Mouse (Mus musculus) ES-Bruce4 (cell line): Measurements from ENCODE around the gene Arhgef26. TPM values are rescaled to one million over a fixed set of nuclear protein-coding genes. Genes with fewer than 3 reads are reported as not detected.
A peak's percentile ranks its signal among the peaks of the same experiment; 100 is the strongest.

Source experiments
- H3K27ac ChIP-seq: 2 replicates; pipeline ENCODE4 v1.5.1; 2012; ENCODE audit warnings: low read length, inconsistent platforms; ENCODE audit not compliant: insufficient read depth
- H3K27me3 ChIP-seq: 2 replicates; pipeline ENCODE4 v1.6.1; 2012; ENCODE audit warnings: mild to moderate bottlenecking, low read length, inconsistent platforms; ENCODE audit not compliant: control insufficient read depth, poor library complexity, insufficient read depth, severe bottlenecking
- H3K36me3 ChIP-seq: 2 replicates; pipeline ENCODE4 v1.6.1; 2012; ENCODE audit warnings: inconsistent platforms, mild to moderate bottlenecking, low read length, moderate library complexity; ENCODE audit not compliant: control insufficient read depth, poor library complexity, insufficient read depth, severe bottlenecking
- H3K4me1 ChIP-seq: one replicate; pipeline ENCODE4 v1.8.1; 2011; ENCODE audit warnings: low read length; ENCODE audit not compliant: control insufficient read depth, insufficient read depth
- H3K4me3 ChIP-seq: 2 replicates; pipeline ENCODE4 v1.5.1; 2011; ENCODE audit warnings: low read depth, mild to moderate bottlenecking, low read length
- H3K9ac ChIP-seq: 2 replicates; pipeline ENCODE4 v1.6.1; 2012; ENCODE audit warnings: low read depth, mild to moderate bottlenecking, inconsistent platforms; ENCODE audit not compliant: poor library complexity, severe bottlenecking
- H3K9me3 ChIP-seq: replicated peaks from 2 replicates; pipeline ENCODE4 v1.6.1; 2012; ENCODE audit warnings: mild to moderate bottlenecking, low read length, inconsistent platforms; ENCODE audit not compliant: control insufficient read depth, poor library complexity, insufficient read depth, severe bottlenecking
- CTCF ChIP-seq: IDR thresholded peaks from one replicate; pipeline ENCODE4 v1.8.1; 2011; ENCODE audit warnings: low read depth, low read length
- EP300 ChIP-seq: IDR thresholded peaks from 2 replicates; pipeline ENCODE4 v1.6.1; 2011; ENCODE audit warnings: low read depth, low read length; ENCODE audit not compliant: insufficient read depth
- POLR2A ChIP-seq: IDR thresholded peaks from one replicate; pipeline ENCODE4 v1.8.1; 2011; ENCODE audit warnings: low read length; ENCODE audit not compliant: insufficient read depth
- polyA plus RNA-seq: library from polyadenylated mRNA; stranded (reverse); fragments of >200 nt; gene quantifications from 2 replicates; pipeline ENCODE4 v1.2.4, GENCODE M21; 2011; ENCODE audit warnings: low read depth; ENCODE audit not compliant: missing spikeins, insufficient read depth, insufficient read length

Arhgef26 gene
- polyA plus RNA-seq, 1 experiment = 11.9 TPM

GRCm38 (mm10) chr3:62338854-62339515, 841 bp downstream of the Arhgef26 start:
- no peaks in the 10 kb centered on the region for H3K9me3 ChIP-seq
- TF ChIP-seq CTCF (no peak), EP300 (no peak), POLR2A (no peak)
- peak overlapping the region; percentile 73 for H3K4me3 ChIP-seq
- no peaks in the 10 kb centered on the region for H3K36me3 ChIP-seq
- peaks cover 10% of the 10 kb centered on the region; the same call in 1 of the 2 replicates for H3K27me3 ChIP-seq
- H3K4me1 ChIP-seq = no peaks in the 10 kb centered on the region
- H3K27ac ChIP-seq = no peak overlapping the region
- H3K9ac ChIP-seq = peak overlapping the region; percentile 66

- Histone ChIP-seq H3K4me3 (peak overlapping the region; percentile 73), H3K27ac (no peak overlapping the region), H3K4me1 (no peaks in the 10 kb centered on the region), H3K27me3 (peaks cover 10% of the 10 kb centered on the region; the same call in 1 of the 2 replicates), H3K9me3 (no peaks in the 10 kb centered on the region), H3K36me3 (no peaks in the 10 kb centered on the region), H3K9ac (peak overlapping the region; percentile 66)
- TF ChIP-seq CTCF (no peak), POLR2A (no peak), EP300 (no peak)
These were observed 1.4 kb downstream of the Arhgef26 start for GRCm38 (mm10) chr3:62339516-62340051.

- Histone ChIP-seq H3K4me1 (no peaks in the 10 kb centered on the region), H3K9ac (peak overlapping the region; percentile 66; the same call in 1 of the 2 replicates), H3K27me3 (peaks cover 10% of the 10 kb centered on the region; the same call in 1 of the 2 replicates), H3K4me3 (peak overlapping the region; percentile 73; the same call in 1 of the 2 replicates), H3K36me3 (no peaks in the 10 kb centered on the region), H3K27ac (no peak overlapping the region), H3K9me3 (no peaks in the 10 kb centered on the region)
- TF ChIP-seq EP300 (no peak), POLR2A (no peak), CTCF (no peak)
These were observed 2.1 kb downstream of the Arhgef26 start for GRCm38 (mm10) chr3:62340154-62340760.

- Histone ChIP-seq H3K9ac (no peak overlapping the region), H3K27ac (no peak overlapping the region), H3K4me3 (no peak overlapping the region), H3K27me3 (peaks cover 10% of the 10 kb centered on the region; the same call in 1 of the 2 replicates), H3K9me3 (no peaks in the 10 kb centered on the region), H3K36me3 (no peaks in the 10 kb centered on the region), H3K4me1 (no peaks in the 10 kb centered on the region)
- TF ChIP-seq POLR2A = no peak
- TF ChIP-seq EP300 = no peak
- TF ChIP-seq CTCF = no peak
These were observed 2.7 kb downstream of the Arhgef26 start for GRCm38 (mm10) chr3:62340861-62341260.

GRCm38 (mm10) chr3:62341496-62342205, 3.5 kb downstream of the Arhgef26 start:
- Histone ChIP-seq H3K27ac (no peak overlapping the region), H3K9ac (no peak overlapping the region), H3K4me3 (no peak overlapping the region), H3K27me3 (peaks cover 10% of the 10 kb centered on the region; the same call in 1 of the 2 replicates), H3K9me3 (no peaks in the 10 kb centered on the region), H3K4me1 (no peaks in the 10 kb centered on the region), H3K36me3 (no peaks in the 10 kb centered on the region)
- TF ChIP-seq EP300 = peak; percentile 81
- no peak for TF ChIP-seq CTCF
